Mouse (Mus musculus) limb, embryonic 11.5 days (tissue): ENCODE measurements around the gene Psma6. TPM values are rescaled to one million over a fixed set of nuclear protein-coding genes. Genes with fewer than 3 reads are reported as not detected.

Experiments
- ATAC-seq: fragments of 200-750 bp; cut with Nextera tagmentation; 2 replicates; pipeline ENCODE4 v1.8.0; 2017; ENCODE audit warnings: low read depth; ENCODE audit not compliant: insufficient number of reproducible peaks, low FRiP score, low TSS enrichment
- DNase-seq: peaks from one replicate; pipeline ENCODE4 v3.0.0-alpha.2; 2015; ENCODE audit warnings: low spot score
- H3K27ac ChIP-seq: fragments of 300-500 bp; sonication (generic); replicated peaks from 2 replicates; pipeline ENCODE4 v1.5.1; 2014; ENCODE audit warnings: low read depth, mild to moderate bottlenecking, low read length
- H3K27me3 ChIP-seq: fragments of 300-500 bp; sonication (generic); 2 replicates; pipeline ENCODE4 v1.6.1; 2014; ENCODE audit warnings: mild to moderate bottlenecking, low read length, mixed read lengths; ENCODE audit not compliant: control insufficient read depth, insufficient read depth
- H3K36me3 ChIP-seq: fragments of 300-500 bp; sonication (generic); 2 replicates; pipeline ENCODE4 v1.6.1; 2014; ENCODE audit warnings: mild to moderate bottlenecking, low read length, moderate library complexity, mixed read lengths; ENCODE audit not compliant: control insufficient read depth, insufficient read depth
- H3K4me1 ChIP-seq: fragments of 300-500 bp; sonication (generic); 2 replicates; pipeline ENCODE4 v1.6.1; 2014; ENCODE audit warnings: low read length, mixed read lengths; ENCODE audit not compliant: control insufficient read depth, insufficient read depth
- H3K4me2 ChIP-seq: fragments of 300-500 bp; sonication (generic); 2 replicates; pipeline ENCODE4 v1.6.1; 2014; ENCODE audit warnings: low read depth, mild to moderate bottlenecking, moderate library complexity; ENCODE audit not compliant: severe bottlenecking
- H3K4me3 ChIP-seq: fragments of 300-500 bp; sonication (generic); 2 replicates; pipeline ENCODE4 v1.5.1; 2014; ENCODE audit warnings: low read depth, low read length
- H3K9ac ChIP-seq: fragments of 300-500 bp; sonication (generic); 2 replicates; pipeline ENCODE4 v1.6.1; 2014; ENCODE audit warnings: mild to moderate bottlenecking, low read length
- H3K9me3 ChIP-seq: fragments of 300-500 bp; sonication (generic); 2 replicates; pipeline ENCODE4 v1.6.1; 2016; ENCODE audit warnings: low read length; ENCODE audit not compliant: control insufficient read depth
- WGBS: fragments of 180-500 bp; shearing (Covaris S2); extraction: QIAGEN DNeasy Blood & Tissue Kit; methylation state at CpG from one replicate; pipeline ENCODE4 v1.1.7; 2014; 5-methylcytosine and 5-hydroxymethylcytosine counted together
- polyA plus RNA-seq: library from polyadenylated mRNA; unstranded; fragments of >200 nt; fragmentation: Nextera tagmentation; extraction: Ambion mirVana; gene quantifications from 2 replicates; pipeline ENCODE4 v1.2.1, GENCODE M21; 2014

Gene Psma6
- polyA plus RNA-seq, 1 experiment from 2014 or later = 499 TPM

DNA sequence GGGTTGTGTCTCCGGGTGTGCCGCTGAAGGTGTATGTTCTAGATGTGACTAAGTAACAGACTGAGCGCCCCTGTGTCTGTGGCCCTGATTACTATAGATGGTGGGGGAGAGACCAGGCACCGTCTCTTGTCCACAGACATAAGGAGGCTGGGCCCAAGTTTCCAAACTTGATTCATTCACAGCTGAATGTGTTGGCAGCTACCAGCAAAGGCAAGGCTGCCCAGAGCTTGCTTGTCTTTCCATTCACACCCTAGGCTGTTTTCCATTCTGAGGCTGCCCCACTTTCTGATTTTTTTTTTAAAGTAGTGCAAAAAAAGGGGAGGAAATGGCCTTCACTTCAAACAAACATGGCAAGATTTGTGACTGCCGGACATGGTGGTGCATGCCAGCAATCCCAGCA is 72.9 kb downstream of the Psma6 start:
- H3K27ac ChIP-seq = no peak overlapping the region
- DNase-seq (no peak), ATAC-seq (no peak)
- no peak overlapping the region for H3K9ac ChIP-seq
- peaks cover 9% of the 10 kb centered on the region; the same call in 1 of the 2 replicates for H3K4me1 ChIP-seq
- WGBS = 92% methylated on average over 5 of the region's 5 CpGs
- no peaks in the 10 kb centered on the region for H3K9me3 ChIP-seq
- H3K36me3 ChIP-seq = no peaks in the 10 kb centered on the region
- no peaks in the 10 kb centered on the region for H3K27me3 ChIP-seq
- H3K4me3 ChIP-seq = no peak overlapping the region
- H3K4me2 ChIP-seq = no peak overlapping the region

DNA sequence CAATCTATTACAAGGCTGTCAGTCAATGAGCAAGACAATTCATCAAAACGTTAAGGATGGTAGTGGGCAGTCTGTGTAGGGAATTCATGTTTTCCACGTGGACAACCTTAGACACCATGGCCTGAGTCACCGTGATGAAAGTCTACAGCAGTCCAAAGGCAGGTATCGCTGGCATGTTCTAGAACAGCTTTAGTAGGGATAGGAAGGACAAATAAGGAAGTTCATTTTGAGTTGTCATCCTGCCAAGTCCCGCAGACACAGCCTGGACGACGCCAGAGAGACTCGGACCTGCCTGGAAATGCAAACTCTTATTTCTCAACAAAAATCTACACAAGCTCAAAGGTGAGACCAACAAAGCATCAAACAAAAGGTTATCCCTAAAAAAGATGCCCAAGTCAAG is 75.7 kb downstream of the Psma6 start:
- no peak overlapping the region for H3K4me3 ChIP-seq
- no peaks in the 10 kb centered on the region for H3K36me3 ChIP-seq
- DNase-seq (no peak), ATAC-seq (no peak)
- H3K9ac ChIP-seq = no peak overlapping the region
- H3K27ac ChIP-seq = no peak overlapping the region
- H3K27me3 ChIP-seq = no peaks in the 10 kb centered on the region
- H3K4me1 ChIP-seq = peaks cover 13% of the 10 kb centered on the region; the same call in 1 of the 2 replicates
- 92% methylated on average over 8 of the region's 8 CpGs for WGBS
- no peak overlapping the region for H3K4me2 ChIP-seq
- no peaks in the 10 kb centered on the region for H3K9me3 ChIP-seq

DNA sequence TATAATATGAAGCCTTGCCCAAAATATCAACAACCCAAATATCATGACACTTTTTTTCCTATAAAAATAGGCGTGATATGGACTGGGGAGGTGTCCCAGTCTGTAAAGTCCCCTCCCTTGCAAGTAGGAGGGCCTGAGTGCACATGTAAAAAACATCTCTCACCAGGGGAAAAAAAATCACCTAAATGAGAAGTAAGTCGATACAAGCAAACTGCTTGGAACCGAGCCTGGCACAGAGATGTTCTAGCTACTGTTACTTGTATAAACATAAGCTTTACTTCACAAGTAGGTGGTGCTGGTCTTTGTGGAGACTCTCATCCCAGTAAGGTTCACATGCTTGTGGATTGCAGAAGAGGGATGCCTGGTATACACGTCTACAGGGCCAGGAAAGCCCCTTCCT is 76.9 kb downstream of the Psma6 start:
- H3K36me3 ChIP-seq = no peaks in the 10 kb centered on the region
- no peak overlapping the region for H3K4me2 ChIP-seq
- no peak overlapping the region for H3K4me3 ChIP-seq
- H3K4me1 ChIP-seq = peaks cover 15% of the 10 kb centered on the region; the same call in 1 of the 2 replicates
- H3K9me3 ChIP-seq = no peaks in the 10 kb centered on the region
- ATAC-seq (no peak), DNase-seq (no peak)
- no peak overlapping the region for H3K9ac ChIP-seq
- 73% methylated on average over 4 of the region's 4 CpGs for WGBS
- H3K27me3 ChIP-seq = no peaks in the 10 kb centered on the region
- H3K27ac ChIP-seq = no peak overlapping the region; the same call in 1 of the 2 replicates

DNA sequence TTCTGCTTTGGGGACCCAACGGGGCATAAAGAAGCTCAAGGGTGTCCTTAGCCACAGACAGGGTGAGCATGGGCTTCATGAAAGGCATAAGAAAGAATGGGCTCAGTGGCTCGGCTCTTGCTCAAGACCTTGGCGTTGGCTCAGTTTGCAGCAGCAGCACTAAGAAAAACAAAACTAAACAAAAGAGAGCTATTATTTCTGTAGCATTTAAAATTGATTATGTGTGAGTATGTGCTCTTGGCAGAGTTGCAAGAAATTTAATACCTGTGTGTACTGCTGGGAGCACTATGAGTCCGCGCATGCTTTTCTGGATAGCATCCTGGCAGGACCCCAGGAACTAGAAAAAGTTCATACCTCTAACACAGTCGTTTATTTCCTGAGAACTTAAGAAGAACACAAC is 77.7 kb downstream of the Psma6 start:
- Histone ChIP-seq H3K4me3 (no peak overlapping the region), H3K9me3 (no peaks in the 10 kb centered on the region), H3K27ac (peak overlapping the region; percentile 56; the same call in 1 of the 2 replicates), H3K9ac (no peak overlapping the region; the same call in 1 of the 2 replicates), H3K4me1 (peaks cover 15% of the 10 kb centered on the region; the same call in 1 of the 2 replicates), H3K27me3 (no peaks in the 10 kb centered on the region), H3K4me2 (no peak overlapping the region), H3K36me3 (no peaks in the 10 kb centered on the region)
- ATAC-seq (peak; percentile 36; the same call in 1 of the 2 replicates), DNase-seq (no peak)
- WGBS = 79% methylated on average over 6 of the region's 6 CpGs

DNA sequence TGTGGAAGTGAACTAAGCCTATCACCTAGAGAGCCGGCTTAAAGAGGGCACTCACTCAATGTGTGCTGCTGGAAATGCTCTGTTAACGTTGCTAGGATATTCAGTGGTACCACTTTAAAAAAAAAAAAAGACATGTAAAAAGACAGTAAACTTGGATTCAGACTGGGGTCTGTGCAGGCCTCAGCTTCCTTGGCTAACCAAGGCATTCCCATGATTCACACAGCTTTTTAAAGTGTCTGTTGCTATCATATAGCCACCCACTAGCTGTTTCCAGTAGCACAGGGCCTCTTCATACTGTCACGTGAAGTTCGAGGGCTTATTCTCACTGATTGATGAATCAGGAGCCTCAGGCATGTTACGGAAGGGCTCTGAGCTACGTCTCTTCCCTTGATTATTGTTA is 78.4 kb downstream of the Psma6 start:
- 76% methylated on average over 6 of the region's 6 CpGs for WGBS
- no peaks in the 10 kb centered on the region for H3K27me3 ChIP-seq
- H3K9ac ChIP-seq = no peak overlapping the region
- no peak for DNase-seq
- H3K4me1 ChIP-seq = peaks cover 15% of the 10 kb centered on the region; the same call in 1 of the 2 replicates
- H3K9me3 ChIP-seq = no peaks in the 10 kb centered on the region
- no peak overlapping the region for H3K4me2 ChIP-seq
- no peak for ATAC-seq
- H3K4me3 ChIP-seq = no peak overlapping the region
- no peak overlapping the region for H3K27ac ChIP-seq
- H3K36me3 ChIP-seq = no peaks in the 10 kb centered on the region

DNA sequence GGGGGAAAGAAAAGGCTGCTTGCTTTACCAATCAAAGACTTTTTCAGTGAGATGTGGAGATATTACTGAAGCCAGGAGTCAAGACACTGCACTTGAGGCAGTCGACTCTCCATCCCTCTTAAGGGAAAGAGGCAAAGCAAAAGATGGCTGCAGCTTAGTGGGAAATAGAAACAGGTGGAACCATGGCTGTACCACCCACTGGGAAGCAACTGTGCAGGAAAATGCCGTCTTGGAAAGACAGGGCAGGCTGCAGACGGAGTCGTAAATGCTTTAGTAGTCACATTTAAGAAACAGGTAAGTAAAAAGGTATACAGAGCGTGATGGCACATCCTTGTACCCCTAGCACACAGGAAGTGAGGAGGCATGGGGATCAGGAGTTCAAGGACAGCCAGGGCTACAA is 79.1 kb downstream of the Psma6 start:
- Histone ChIP-seq H3K4me2 (no peak overlapping the region), H3K9ac (no peak overlapping the region), H3K36me3 (no peaks in the 10 kb centered on the region), H3K4me3 (no peak overlapping the region), H3K27ac (no peak overlapping the region), H3K4me1 (peaks cover 15% of the 10 kb centered on the region; the same call in 1 of the 2 replicates), H3K27me3 (no peaks in the 10 kb centered on the region), H3K9me3 (no peaks in the 10 kb centered on the region)
- DNase-seq = no peak
- ATAC-seq = no peak
- 60% methylated on average over 5 of the region's 5 CpGs for WGBS

DNA sequence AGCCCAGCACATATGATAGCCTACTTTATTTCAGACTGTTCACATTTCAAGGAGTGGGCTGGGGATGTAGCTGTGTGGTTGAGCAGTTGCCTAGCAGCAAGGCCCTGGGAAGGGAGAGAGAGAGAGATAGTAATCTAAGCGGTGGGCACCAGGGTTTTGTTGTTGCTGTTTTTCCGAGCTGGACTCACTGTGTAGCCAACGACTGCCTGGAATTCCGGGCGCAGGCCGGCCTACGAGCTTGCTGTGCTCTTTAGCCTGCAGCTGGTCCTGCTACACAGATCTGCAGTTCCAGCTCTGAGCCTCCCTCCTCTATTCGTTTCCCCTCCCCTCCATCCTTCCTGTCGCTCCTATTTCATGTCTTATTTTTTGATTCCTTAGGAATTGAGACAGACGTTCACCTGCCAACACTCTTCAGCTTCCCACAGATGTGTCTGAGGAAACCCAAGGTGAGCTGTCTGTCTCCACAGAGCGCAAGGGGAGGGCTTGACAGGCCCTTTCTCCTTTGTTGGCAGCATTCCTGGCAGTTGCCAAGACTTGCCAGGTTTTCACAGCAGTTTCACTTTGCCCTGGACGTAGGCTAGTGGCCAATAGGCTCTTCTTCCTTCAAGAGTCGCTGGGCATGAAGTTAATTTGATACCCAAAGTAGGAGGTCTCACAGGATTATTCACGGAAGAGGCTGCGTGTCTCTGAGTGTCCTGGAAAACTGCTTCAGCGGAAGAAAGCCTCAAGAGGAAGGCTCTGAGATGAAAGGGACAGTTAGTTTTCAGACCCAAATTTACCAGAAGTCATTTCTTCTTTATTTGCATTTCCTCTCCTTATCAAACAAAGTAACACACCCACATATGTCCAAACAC is 80.2 kb downstream of the Psma6 start:
- ATAC-seq (peak; percentile 61; the same call in 1 of the 2 replicates), DNase-seq (peak; percentile 58)
- 43% methylated on average over 16 of the region's 16 CpGs for WGBS
- Histone ChIP-seq H3K27me3 (no peaks in the 10 kb centered on the region), H3K36me3 (no peaks in the 10 kb centered on the region), H3K4me1 (peaks cover 15% of the 10 kb centered on the region; the same call in 1 of the 2 replicates), H3K4me2 (no peak overlapping the region), H3K4me3 (no peak overlapping the region), H3K9ac (no peak overlapping the region), H3K9me3 (no peaks in the 10 kb centered on the region), H3K27ac (peak overlapping the region; percentile 5; the same call in 1 of the 2 replicates)

DNA sequence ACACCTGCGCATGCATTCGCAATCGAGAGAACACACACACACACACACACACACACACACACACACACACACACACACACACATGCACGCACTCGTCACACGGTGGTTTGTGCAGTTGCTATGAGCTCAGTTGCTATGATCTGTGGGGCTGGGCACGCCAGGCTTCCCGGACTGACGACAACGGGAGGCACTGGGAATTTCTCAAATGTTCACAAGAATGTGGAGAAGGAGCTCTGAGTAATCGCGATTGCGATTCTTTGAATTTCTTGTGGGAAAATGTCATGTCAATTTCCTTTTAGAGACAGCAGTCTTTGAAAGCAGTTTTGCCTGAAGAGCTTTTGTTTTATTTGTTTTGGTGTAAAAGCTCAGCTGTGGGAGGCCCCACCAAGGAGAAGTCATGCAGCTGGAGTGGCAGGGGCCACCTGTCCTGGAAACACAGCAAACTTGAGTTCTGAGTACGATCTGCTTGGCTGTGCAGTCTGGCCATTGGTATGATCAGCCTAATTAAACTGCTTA is 80.9 kb downstream of the Psma6 start:
- Histone ChIP-seq H3K4me1 (peaks cover 15% of the 10 kb centered on the region; the same call in 1 of the 2 replicates), H3K4me2 (no peak overlapping the region), H3K9ac (no peak overlapping the region), H3K27me3 (no peaks in the 10 kb centered on the region), H3K4me3 (no peak overlapping the region), H3K9me3 (no peaks in the 10 kb centered on the region), H3K27ac (no peak overlapping the region), H3K36me3 (no peaks in the 10 kb centered on the region)
- 88% methylated on average over 14 of the region's 14 CpGs for WGBS
- ATAC-seq (no peak), DNase-seq (no peak)
